Mouse (Mus musculus): ENCODE data around the gene Phlpp1.

GRCm38 (mm10) chr1:106425128-106425936 lies 253.8 kb downstream of the Phlpp1 start:
- TF ChIP-seq CTCF (IDR thresholded peaks at IDR 0.05; ENCODE audit: borderline replicate concordance, extremely low read depth, insufficient read depth, insufficient read length) (peak; percentile 76; the same call in 1 of the 2 replicates), POLR2A (IDR thresholded peaks at IDR 0.05; ENCODE audit: borderline replicate concordance, extremely low read depth, insufficient read depth, insufficient read length, poor library complexity, severe bottlenecking) (no peak)

All from brain, embryonic 14.5 days (tissue).